Comparison of ENCODE assay signal across 28 mouse cellular contexts in the genomic region with DNA sequence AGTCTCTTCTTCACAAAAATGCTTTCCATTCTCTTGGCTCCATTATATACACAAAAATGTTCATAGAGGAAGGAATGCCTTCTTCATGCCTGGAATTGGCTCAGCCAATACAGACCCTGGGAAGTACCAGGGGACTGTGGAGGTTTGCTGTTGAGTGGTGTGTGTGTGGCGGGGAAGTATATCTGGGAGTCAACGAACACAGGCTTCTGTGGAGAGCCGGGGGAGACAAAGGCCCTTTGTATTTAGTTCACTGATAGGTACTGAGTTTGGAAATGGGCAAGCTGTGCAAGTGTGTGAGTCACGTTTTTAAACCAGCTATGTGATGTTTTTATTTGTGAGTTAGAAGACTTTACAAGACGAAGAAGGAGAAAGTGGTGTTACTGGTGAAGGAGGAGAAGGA.
DNase-seq lines count a peak whose midpoint lies in the region; ATAC-seq and TF ChIP-seq lines count a peak whose summit lies in the region.
"Had no signal": no experiment of that assay in that cellular context is flagged by ENCODE, and none has a peak within 500 bp of the region (broad histone marks: within the 10 kb centered on the region; RNA-seq: fewer than 3 reads in every experiment).

No protein-coding gene starts in this region.

- peaks cover 11% of the 10 kb centered on the region; the same call in 1 of the 2 replicates for H3K4me1 ChIP-seq in hindbrain, embryonic 10.5 days (replicated peaks)
- peaks cover 9% of the 10 kb centered on the region for H3K4me1 ChIP-seq in hindbrain, embryonic 12.5 days
- H3K4me1 ChIP-seq in lung, embryonic 14.5 days (ENCODE audit: insufficient read depth), result peaks cover 10% of the 10 kb centered on the region

- no peak overlapping the region for H3K4me2 ChIP-seq in hindbrain, embryonic 12.5 days (replicated peaks)
- H3K4me2 ChIP-seq in lung, embryonic 14.5 days, result no peak overlapping the region
- H3K4me2 ChIP-seq: forebrain, embryonic 15.5 days; heart, embryonic 13.5 days; midbrain, embryonic 15.5 days; neural tube, embryonic 15.5 days had no signal

- no peaks in the 10 kb centered on the region for H3K9me3 ChIP-seq in hindbrain, embryonic 10.5 days
- no peaks in the 10 kb centered on the region for H3K9me3 ChIP-seq in hindbrain, embryonic 12.5 days (replicated peaks)
- no peaks in the 10 kb centered on the region for H3K9me3 ChIP-seq in lung, embryonic 14.5 days (ENCODE audit: low read depth, low read length)
- H3K9me3 ChIP-seq: forebrain, embryonic 10.5 days; forebrain, embryonic 15.5 days; heart, embryonic 13.5 days; midbrain, embryonic 15.5 days; neural tube, embryonic 15.5 days had no signal

- WGBS in hindbrain, embryonic 10.5 days, result 46% methylated on average over 5 of the region's 5 CpGs
- 35% methylated on average over 5 of the region's 5 CpGs for WGBS in hindbrain, embryonic 12.5 days
- WGBS in lung, embryonic 14.5 days, result 55% methylated on average over 5 of the region's 5 CpGs

- H3K36me3 ChIP-seq in hindbrain, embryonic 10.5 days, result no peaks in the 10 kb centered on the region
- H3K36me3 ChIP-seq in hindbrain, embryonic 12.5 days, result no peaks in the 10 kb centered on the region
- H3K36me3 ChIP-seq in lung, embryonic 14.5 days (ENCODE audit: insufficient read depth), result no peaks in the 10 kb centered on the region
- H3K36me3 ChIP-seq: forebrain, embryonic 10.5 days; forebrain, embryonic 15.5 days; heart, embryonic 13.5 days; midbrain, embryonic 15.5 days; neural tube, embryonic 15.5 days had no signal

- no peak overlapping the region for H3K4me3 ChIP-seq in hindbrain, embryonic 10.5 days
- H3K4me3 ChIP-seq in hindbrain, embryonic 12.5 days, result no peak overlapping the region
- H3K4me3 ChIP-seq in lung, embryonic 14.5 days (ENCODE audit: low read depth, low read length), result no peak overlapping the region
- H3K4me3 ChIP-seq: forebrain, embryonic 10.5 days; forebrain, embryonic 15.5 days; heart, adult 2 months; heart, embryonic 13.5 days; midbrain, embryonic 15.5 days; neural tube, embryonic 15.5 days had no signal

- no peaks in the 10 kb centered on the region for H3K27me3 ChIP-seq in hindbrain, embryonic 10.5 days (ENCODE audit: insufficient read depth, poor library complexity, severe bottlenecking)
- H3K27me3 ChIP-seq in hindbrain, embryonic 12.5 days, result no peaks in the 10 kb centered on the region
- H3K27me3 ChIP-seq in lung, embryonic 14.5 days (ENCODE audit: insufficient read depth, low read length), result no peaks in the 10 kb centered on the region
- H3K27me3 ChIP-seq: forebrain, embryonic 15.5 days; heart, embryonic 13.5 days; midbrain, embryonic 15.5 days; neural tube, embryonic 15.5 days had no signal

- DNase-seq in hindbrain, embryonic 10.5 days (ENCODE audit: low spot score), result peak; percentile 16
- peak; percentile 27 for DNase-seq in lung, embryonic 14.5 days
- no peak for DNase-seq in lung, postnatal 25 days (ENCODE audit: low spot score)
- DNase-seq in 3T3-L1 (ENCODE audit: low read depth, low spot score), result peak; percentile 16
- DNase-seq in brain, embryonic 14.5 days (ENCODE audit: low read depth), result peak; percentile 32
- no peak for DNase-seq in right cerebral cortex, adult 18-20 months
- DNase-seq: adrenal gland, adult 2 months; adrenal gland, postnatal 36 days; cerebellum, adult 2 months; cerebellum, postnatal 14 days; gastrocnemius, postnatal 36 days; heart, adult 2 months; heart, postnatal 10 days; kidney, adult 11 months; kidney, postnatal 25 days; left cerebral cortex, postnatal 4 days; liver had no signal

- H3K9ac ChIP-seq in hindbrain, embryonic 12.5 days, result no peak overlapping the region
- H3K9ac ChIP-seq in lung, embryonic 14.5 days, result no peak overlapping the region
- H3K9ac ChIP-seq: forebrain, embryonic 15.5 days; heart, embryonic 13.5 days; liver, embryonic 14.5 days; midbrain, embryonic 15.5 days; neural tube, embryonic 15.5 days had no signal

- TF ChIP-seq CTCF in lung, embryonic 14.5 days (IDR thresholded peaks at IDR 0.05; ENCODE audit: low read depth), result no peak
- TF ChIP-seq CTCF in brain, embryonic 14.5 days (IDR thresholded peaks at IDR 0.05; ENCODE audit: borderline replicate concordance, extremely low read depth, insufficient read depth, insufficient read length), result no peak

- TF ChIP-seq POLR2A in brain, embryonic 14.5 days (IDR thresholded peaks at IDR 0.05; ENCODE audit: borderline replicate concordance, extremely low read depth, insufficient read depth, insufficient read length, poor library complexity, severe bottlenecking), result no peak

- no peak overlapping the region for H3K27ac ChIP-seq in hindbrain, embryonic 10.5 days
- H3K27ac ChIP-seq in hindbrain, embryonic 12.5 days, result no peak overlapping the region
- peak overlapping the region; percentile 48 for H3K27ac ChIP-seq in lung, embryonic 14.5 days (ENCODE audit: low read depth)
- H3K27ac ChIP-seq: forebrain, embryonic 10.5 days; forebrain, embryonic 15.5 days; heart, adult 2 months; heart, embryonic 13.5 days; liver, embryonic 14.5 days; midbrain, embryonic 15.5 days; neural tube, embryonic 15.5 days had no signal

- ATAC-seq in hindbrain, embryonic 12.5 days (ENCODE audit: low FRiP score), result no peak
- peak; percentile 80 for ATAC-seq in lung, embryonic 14.5 days (ENCODE audit: insufficient read depth)
- ATAC-seq: activated CD4-positive, CD25-positive, alpha-beta regulatory T cell, adult 4 months; CD4-positive, CD25-positive, alpha-beta regulatory T cell, adult 4 months; forebrain, embryonic 15.5 days; inflammation-experienced regulatory T-cells, adult 6 months; lung, postnatal 0 days; midbrain, embryonic 15.5 days had no signal

Comparison
In these comparisons a context has a peak if more than half of its experiments do, and no peak if none do; other contexts are left out.
1. DNase-seq: peak in hindbrain, embryonic 10.5 days (single experiment), lung, embryonic 14.5 days (single experiment), 3T3-L1 (single experiment) and brain, embryonic 14.5 days (single experiment); none in lung, postnatal 25 days (single experiment) and right cerebral cortex, adult 18-20 months (single experiment).